Mouse (Mus musculus) heart, embryonic 13.5 days (tissue): ENCODE measurements around the gene Pcdh8. TPM values are rescaled to one million over a fixed set of nuclear protein-coding genes. Genes with fewer than 3 reads are reported as not detected.

Experiments used
- ATAC-seq: fragments of 200-750 bp; cut with Nextera tagmentation; 2 replicates; pipeline ENCODE4 v1.8.0; 2017; ENCODE audit warnings: moderate TSS enrichment; ENCODE audit not compliant: insufficient number of reproducible peaks, low FRiP score, low TSS enrichment; ENCODE audit errors: extremely low read depth
- H3K27ac ChIP-seq: fragments of 300-500 bp; sonication (generic); replicated peaks from 2 replicates; pipeline ENCODE4 v1.5.1; 2015; ENCODE audit warnings: moderate library complexity, mild to moderate bottlenecking, inconsistent platforms
- H3K27me3 ChIP-seq: fragments of 300-500 bp; sonication (generic); replicated peaks from 2 replicates; pipeline ENCODE4 v1.6.1; 2015; ENCODE audit warnings: mild to moderate bottlenecking, inconsistent platforms
- H3K36me3 ChIP-seq: fragments of 300-500 bp; sonication (generic); 2 replicates; pipeline ENCODE4 v1.6.1; 2015; ENCODE audit warnings: mild to moderate bottlenecking, inconsistent platforms
- H3K4me1 ChIP-seq: fragments of 300-500 bp; sonication (generic); 2 replicates; pipeline ENCODE4 v1.6.1; 2015; ENCODE audit warnings: inconsistent platforms
- H3K4me2 ChIP-seq: fragments of 300-500 bp; sonication (generic); 2 replicates; pipeline ENCODE4 v1.6.1; 2015; ENCODE audit warnings: inconsistent platforms, mild to moderate bottlenecking, moderate library complexity
- H3K4me3 ChIP-seq: fragments of 300-500 bp; sonication (generic); 2 replicates; pipeline ENCODE4 v1.5.1; 2015; ENCODE audit warnings: moderate library complexity, mild to moderate bottlenecking, inconsistent platforms
- H3K9ac ChIP-seq: fragments of 300-500 bp; sonication (generic); 2 replicates; pipeline ENCODE4 v1.6.1; 2015; ENCODE audit warnings: inconsistent platforms, mild to moderate bottlenecking, moderate library complexity
- H3K9me3 ChIP-seq: fragments of 300-500 bp; sonication (generic); 2 replicates; pipeline ENCODE4 v1.6.1; 2016; ENCODE audit warnings: inconsistent platforms
- WGBS: fragments of 180-500 bp; shearing (Covaris S2); methylation state at CpG from one replicate; pipeline ENCODE4 v1.1.7; 2015; ENCODE audit warnings: mixed read lengths; 5-methylcytosine and 5-hydroxymethylcytosine counted together
- polyA plus RNA-seq: library from polyadenylated mRNA; unstranded; fragments of >200 nt; fragmentation: Nextera tagmentation; extraction: Ambion mirVana; gene quantifications from 2 replicates; pipeline ENCODE4 v1.2.1, GENCODE M21; 2015

Pcdh8 gene
- polyA plus RNA-seq, 1 experiment from 2014 or later, result 0.07 TPM

DNA sequence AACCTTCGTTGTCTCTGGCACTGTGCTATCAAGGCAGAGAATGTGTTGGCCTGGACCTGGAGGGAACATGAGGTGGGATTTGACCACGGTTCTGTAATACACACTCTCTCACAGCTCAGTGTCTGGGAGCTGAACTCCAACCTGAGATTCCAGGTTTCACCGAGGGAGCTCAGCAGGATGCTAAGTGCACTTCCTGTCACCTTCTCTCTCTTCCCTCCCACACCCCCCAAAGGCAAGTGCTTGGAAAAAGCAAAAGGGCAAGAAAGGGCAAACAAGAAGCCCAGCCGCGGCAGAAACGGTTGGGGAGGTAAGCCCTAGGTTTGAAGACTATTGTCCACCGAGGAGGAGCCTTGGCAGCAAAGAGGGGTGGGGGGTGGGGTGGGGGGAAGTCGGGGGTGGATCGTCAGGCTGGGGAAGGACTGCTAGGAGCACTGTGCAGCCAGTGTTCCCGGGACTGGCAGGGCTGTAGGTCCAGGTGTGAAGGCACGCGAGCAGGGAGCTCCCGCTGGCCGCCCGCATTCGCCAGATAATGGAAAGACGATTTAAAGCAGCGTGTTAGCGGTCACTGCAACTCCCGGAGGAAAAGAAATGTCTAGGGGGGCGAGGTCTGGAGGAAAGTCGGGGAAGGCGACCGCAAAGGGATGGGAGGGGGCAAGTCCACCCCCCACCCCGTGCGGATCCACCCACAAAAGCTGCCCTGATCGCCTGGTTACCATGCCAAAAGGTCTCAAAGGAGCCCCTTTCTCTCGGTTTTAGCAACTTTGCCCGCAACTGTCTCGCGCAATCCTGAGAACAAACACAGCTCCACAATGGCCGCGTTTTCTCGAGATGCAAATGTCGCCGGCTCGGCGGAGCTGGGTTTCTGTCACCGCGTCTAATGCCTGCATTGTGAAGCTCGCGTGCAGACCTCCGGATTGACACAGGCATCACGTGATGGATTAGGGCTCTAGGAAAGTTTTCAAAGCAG is 2.6 kb upstream of the Pcdh8 start:
- Histone ChIP-seq H3K4me3 (peak overlapping the region; percentile 51), H3K27ac (no peak overlapping the region), H3K9ac (peak overlapping the region; percentile 61), H3K4me2 (peak overlapping the region; percentile 80), H3K36me3 (no peaks in the 10 kb centered on the region), H3K4me1 (peaks cover 41% of the 10 kb centered on the region), H3K27me3 (peaks cover 96% of the 10 kb centered on the region), H3K9me3 (no peaks in the 10 kb centered on the region; the same call in 1 of the 2 replicates)
- WGBS, result under 1% methylated on average over 44 of the region's 44 CpGs
- no peak for ATAC-seq

GRCm38 (mm10) chr14:79771802-79772511 is 845 bp upstream of the Pcdh8 start:
- 3% methylated on average over 20 of the region's 20 CpGs for WGBS
- 0 out of 2 replicates have a peak overlapping the region, but pooled peaks have one; percentile 50 for H3K9ac ChIP-seq
- H3K9me3 ChIP-seq, result no peaks in the 10 kb centered on the region; the same call in 1 of the 2 replicates
- no peak overlapping the region for H3K27ac ChIP-seq
- peak overlapping the region; percentile 51 for H3K4me3 ChIP-seq
- no peaks in the 10 kb centered on the region for H3K36me3 ChIP-seq
- ATAC-seq, result no peak
- peaks cover 49% of the 10 kb centered on the region for H3K4me1 ChIP-seq
- peak overlapping the region; percentile 81 for H3K4me2 ChIP-seq
- peaks cover 97% of the 10 kb centered on the region for H3K27me3 ChIP-seq

DNA sequence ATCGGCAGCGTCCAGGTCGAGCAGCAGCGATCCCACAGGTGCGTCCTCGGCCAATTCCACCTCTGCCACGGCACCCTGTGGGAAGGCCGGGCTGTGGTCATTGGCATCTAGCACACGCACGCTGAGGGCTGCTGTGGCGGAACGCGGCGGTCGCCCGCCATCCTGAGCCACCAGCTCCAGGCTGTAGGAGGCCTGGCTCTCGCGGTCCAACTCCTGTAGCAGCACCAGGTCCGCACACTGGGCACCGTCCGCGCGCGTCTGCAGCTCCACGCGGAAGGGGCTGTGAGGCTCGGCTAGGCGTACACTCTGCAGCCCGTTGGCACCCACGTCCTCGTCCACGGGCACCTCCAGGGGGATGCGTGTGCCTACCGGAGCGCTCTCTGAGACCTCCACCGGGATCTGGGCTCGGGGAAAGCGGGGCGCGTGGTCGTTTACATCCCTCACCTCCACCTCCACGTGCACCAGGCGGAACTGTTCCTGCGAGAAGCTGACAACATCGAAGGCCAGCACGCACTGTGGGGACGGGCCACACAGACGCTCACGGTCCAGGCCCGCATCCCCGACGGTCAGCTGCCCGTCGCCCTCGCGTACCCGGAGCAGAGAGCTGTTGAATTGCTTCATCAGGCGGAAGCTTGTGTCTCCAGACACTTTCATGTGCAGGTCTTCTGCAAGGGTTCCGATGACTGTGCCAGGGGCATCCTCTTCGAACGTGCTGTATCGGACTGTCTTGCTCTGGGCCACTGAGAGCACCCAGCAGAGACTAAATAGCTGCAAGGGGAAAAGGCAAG is 612 bp downstream of the Pcdh8 start:
- WGBS, result 4% methylated on average over 62 of the region's 62 CpGs
- ATAC-seq, result no peak
- H3K4me2 ChIP-seq, result peak overlapping the region; percentile 81
- peaks cover 97% of the 10 kb centered on the region for H3K27me3 ChIP-seq
- H3K36me3 ChIP-seq, result no peaks in the 10 kb centered on the region
- H3K4me3 ChIP-seq, result peak overlapping the region; percentile 51
- no peak overlapping the region for H3K27ac ChIP-seq
- peaks cover 49% of the 10 kb centered on the region for H3K4me1 ChIP-seq
- no peaks in the 10 kb centered on the region; the same call in 1 of the 2 replicates for H3K9me3 ChIP-seq
- no peak overlapping the region for H3K9ac ChIP-seq

DNA sequence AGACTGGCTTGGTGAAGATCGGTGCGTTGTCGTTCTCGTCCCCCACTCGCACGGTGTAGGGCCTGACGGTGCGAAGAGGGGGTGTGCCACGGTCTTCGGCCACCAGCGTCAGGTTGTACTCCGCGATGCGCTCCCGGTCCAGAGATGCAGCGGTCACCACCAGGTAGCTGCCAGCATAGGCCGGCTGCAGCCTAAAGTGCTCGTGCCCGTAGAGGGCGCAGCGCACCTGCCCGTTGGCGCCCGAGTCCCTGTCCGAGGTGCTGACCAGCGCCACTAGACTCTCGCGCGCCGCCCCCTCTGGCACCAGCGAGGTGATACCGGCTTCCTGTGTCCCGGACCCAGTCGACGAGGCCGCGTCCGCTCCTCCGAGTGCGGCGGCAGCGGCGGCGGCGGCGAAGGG is 1.5 kb downstream of the Pcdh8 start:
- Histone ChIP-seq H3K27ac (no peak overlapping the region), H3K36me3 (no peaks in the 10 kb centered on the region), H3K9me3 (no peaks in the 10 kb centered on the region), H3K4me1 (peaks cover 49% of the 10 kb centered on the region), H3K27me3 (peaks cover 96% of the 10 kb centered on the region), H3K9ac (no peak overlapping the region), H3K4me3 (peak overlapping the region; percentile 51), H3K4me2 (peak overlapping the region; percentile 81)
- WGBS, result under 1% methylated on average over 46 of the region's 46 CpGs
- peak; percentile 48; the same call in 1 of the 2 replicates for ATAC-seq

- Histone ChIP-seq H3K4me3 (peak overlapping the region; percentile 51), H3K36me3 (no peaks in the 10 kb centered on the region), H3K4me2 (peak overlapping the region; percentile 56), H3K27me3 (peaks cover 95% of the 10 kb centered on the region), H3K27ac (no peak overlapping the region), H3K9ac (no peak overlapping the region), H3K4me1 (peaks cover 46% of the 10 kb centered on the region), H3K9me3 (no peaks in the 10 kb centered on the region)
- WGBS, result 7% methylated on average over 30 of the region's 30 CpGs
- no peak for ATAC-seq
These were observed 2.1 kb downstream of the Pcdh8 start for GRCm38 (mm10) chr14:79768996-79769395.

- Histone ChIP-seq H3K4me1 (peaks cover 39% of the 10 kb centered on the region), H3K27me3 (peaks cover 88% of the 10 kb centered on the region), H3K9ac (0 out of 2 replicates have a peak overlapping the region, but pooled peaks have one; percentile 5), H3K4me3 (peak overlapping the region; percentile 51), H3K4me2 (peak overlapping the region; percentile 56), H3K27ac (no peak overlapping the region), H3K36me3 (no peaks in the 10 kb centered on the region), H3K9me3 (no peaks in the 10 kb centered on the region)
- WGBS, result 2% methylated on average over 56 of the region's 59 CpGs
- no peak for ATAC-seq
These were observed 2.9 kb downstream of the Pcdh8 start for GRCm38 (mm10) chr14:79768076-79768830.

DNA sequence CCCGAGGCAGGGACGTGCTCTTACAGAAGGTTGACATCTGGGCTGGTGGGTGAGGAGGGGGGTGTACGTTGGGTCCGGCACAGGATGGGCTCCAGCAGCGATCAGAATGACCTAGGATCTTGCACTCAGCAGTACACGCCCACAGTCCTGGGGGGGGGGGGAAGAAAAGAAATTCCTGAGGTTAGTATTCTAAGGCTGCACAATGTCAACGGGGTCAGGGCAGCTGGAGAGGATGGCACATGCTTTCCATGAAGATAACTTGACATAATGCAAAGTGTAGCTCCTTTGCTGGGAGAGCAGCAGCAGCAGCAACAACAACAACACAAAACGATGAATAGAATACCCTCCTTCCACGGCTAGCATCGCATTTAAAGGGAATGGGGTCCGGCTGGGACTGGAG is 3.5 kb downstream of the Pcdh8 start:
- WGBS, result 10% methylated on average over 11 of the region's 11 CpGs
- Histone ChIP-seq H3K9ac (no peak overlapping the region), H3K36me3 (no peaks in the 10 kb centered on the region)

DNA sequence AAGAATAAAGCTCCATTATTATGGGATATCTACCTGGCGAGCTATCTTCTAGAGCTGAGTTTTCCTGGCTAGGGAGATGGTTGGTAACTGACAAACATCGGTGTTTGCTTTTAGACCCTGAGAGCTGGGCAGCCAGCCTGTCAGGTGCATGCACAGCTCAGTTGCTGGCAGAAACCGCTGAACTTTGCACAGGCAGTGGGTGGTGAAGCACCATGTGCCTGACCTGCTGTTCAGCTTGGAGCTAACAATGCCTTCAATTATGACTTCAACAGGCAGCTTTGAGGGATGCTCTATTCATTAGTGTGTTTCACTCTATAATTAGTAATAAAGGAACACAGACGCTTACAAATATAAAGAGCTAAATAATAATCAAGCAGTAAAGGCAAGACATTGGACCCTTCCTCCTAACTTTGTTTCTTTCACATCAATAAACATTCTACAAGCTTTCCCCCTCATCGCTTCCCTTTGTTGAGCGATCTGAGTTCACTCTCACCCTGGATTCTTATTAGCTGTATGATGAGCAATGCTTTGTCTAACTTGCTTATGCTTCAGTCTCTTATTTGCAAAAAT is 5.8 kb downstream of the Pcdh8 start:
- Histone ChIP-seq H3K36me3 (no peaks in the 10 kb centered on the region), H3K9me3 (no peaks in the 10 kb centered on the region), H3K4me2 (no peak overlapping the region), H3K27me3 (peaks cover 62% of the 10 kb centered on the region), H3K27ac (no peak overlapping the region), H3K4me3 (no peak overlapping the region), H3K9ac (no peak overlapping the region), H3K4me1 (peaks cover 21% of the 10 kb centered on the region)
- 78% methylated on average over 6 of the region's 6 CpGs for WGBS
- ATAC-seq, result no peak

More for the DNA sequence above, 3.5 kb downstream of the Pcdh8 start:
- no peak overlapping the region for H3K4me3 ChIP-seq
- H3K27ac ChIP-seq, result no peak overlapping the region
- H3K27me3 ChIP-seq, result peaks cover 81% of the 10 kb centered on the region
- H3K4me1 ChIP-seq, result peaks cover 39% of the 10 kb centered on the region
- no peak overlapping the region for H3K4me2 ChIP-seq
- no peak for ATAC-seq
- no peaks in the 10 kb centered on the region for H3K9me3 ChIP-seq

DNA sequence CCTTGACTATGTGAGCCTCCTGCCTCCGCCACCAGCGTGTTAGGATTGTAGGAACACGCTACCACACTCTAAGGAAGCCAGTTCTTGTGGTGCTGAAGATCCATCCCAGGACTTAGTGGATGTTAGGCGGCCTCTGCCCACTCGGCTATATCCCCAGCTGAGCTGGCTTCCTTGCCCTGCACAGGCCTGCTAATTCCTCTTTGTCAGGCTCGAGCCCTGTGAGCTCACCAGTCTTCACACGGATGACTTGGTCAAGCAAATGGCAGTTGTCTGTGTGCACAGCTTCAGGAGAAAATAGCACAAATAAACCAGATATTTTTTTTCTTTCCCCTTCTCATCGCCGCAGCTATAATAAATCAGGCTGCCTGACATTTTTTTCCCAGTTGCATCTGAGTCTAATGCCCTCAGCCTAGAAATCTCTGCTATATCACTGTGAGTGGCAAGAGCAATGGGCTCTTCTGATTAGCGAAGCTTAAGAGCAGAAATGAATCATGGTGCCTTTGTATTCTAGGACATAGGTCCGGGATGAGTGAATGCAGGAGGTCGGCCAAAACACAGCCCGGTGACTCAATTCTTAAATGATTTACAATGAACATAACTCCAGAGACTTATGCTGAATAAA is 16.4 kb downstream of the Pcdh8 start:
- WGBS, result 65% methylated on average over 13 of the region's 13 CpGs
- no peak for ATAC-seq
- Histone ChIP-seq H3K9me3 (no peaks in the 10 kb centered on the region), H3K27ac (no peak overlapping the region), H3K27me3 (0 out of 2 replicates have a peak, but pooled peaks cover 3% of the 10 kb centered on the region), H3K4me3 (no peak overlapping the region), H3K9ac (no peak overlapping the region), H3K4me2 (no peak overlapping the region), H3K4me1 (no peaks in the 10 kb centered on the region), H3K36me3 (no peaks in the 10 kb centered on the region)

DNA sequence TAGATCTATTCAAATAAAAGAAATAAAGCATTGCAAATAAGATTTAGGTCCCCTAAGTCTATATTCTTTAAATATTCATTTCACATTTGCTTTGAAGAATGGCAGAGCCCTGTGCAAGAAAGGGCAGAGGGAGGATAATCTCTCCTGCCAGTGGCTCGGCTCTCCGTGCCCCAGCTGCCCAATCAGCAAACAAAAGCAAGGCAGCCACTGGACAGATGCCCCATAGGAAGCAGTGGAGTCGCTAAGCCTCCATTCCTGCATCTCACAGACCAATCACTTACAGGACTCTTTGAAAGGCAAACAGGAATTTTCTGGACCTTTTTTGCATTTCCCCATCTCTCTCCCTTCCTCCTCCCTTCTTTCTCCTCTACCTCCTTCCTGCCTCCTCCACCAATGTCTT is 17.0 kb downstream of the Pcdh8 start:
- Histone ChIP-seq H3K9ac (no peak overlapping the region), H3K27ac (no peak overlapping the region), H3K4me2 (no peak overlapping the region), H3K4me3 (no peak overlapping the region), H3K36me3 (no peaks in the 10 kb centered on the region), H3K4me1 (no peaks in the 10 kb centered on the region), H3K27me3 (0 out of 2 replicates have a peak, but pooled peaks cover 3% of the 10 kb centered on the region), H3K9me3 (no peaks in the 10 kb centered on the region)
- ATAC-seq, result no peak
- 36% methylated on average over 3 of the region's 3 CpGs for WGBS
